Mouse (Mus musculus): ENCODE measurements at regions not wholly inside any gene's neighbourhood (a gene's known extent, or its start where the extent isn't known, plus 50 kb on each side); places are given as distances from the start of the nearest gene placed in this dataset.

GRCm38 (mm10) chr10:72393279-72394041 lies 261.2 kb upstream of the Zwint start:
- H3K9me3 ChIP-seq: no peaks in the 10 kb centered on the region
- no peaks in the 10 kb centered on the region for H3K27me3 ChIP-seq
- H3K9ac ChIP-seq: no peak overlapping the region
- no peaks in the 10 kb centered on the region for H3K36me3 ChIP-seq (replicated peaks)
- no peaks in the 10 kb centered on the region for H3K4me1 ChIP-seq
- H3K4me3 ChIP-seq (replicated peaks): no peak overlapping the region
- H3K27ac ChIP-seq: no peak overlapping the region
- no peak overlapping the region for H3K4me2 ChIP-seq
- ATAC-seq (ENCODE audit: low FRiP score): no peak
- WGBS: 89% methylated on average over 12 of the region's 12 CpGs

GRCm38 (mm10) chr10:72394367-72394766 lies 260.3 kb upstream of the Zwint start:
- H3K9ac ChIP-seq: no peak overlapping the region
- H3K27me3 ChIP-seq: no peaks in the 10 kb centered on the region
- no peak for ATAC-seq (ENCODE audit: low FRiP score)
- no peak overlapping the region for H3K4me3 ChIP-seq (replicated peaks)
- no peaks in the 10 kb centered on the region for H3K4me1 ChIP-seq
- H3K27ac ChIP-seq: no peak overlapping the region
- H3K4me2 ChIP-seq: no peak overlapping the region
- H3K36me3 ChIP-seq (replicated peaks): no peaks in the 10 kb centered on the region
- WGBS: 93% methylated on average over 1 of the region's 1 CpGs
- no peaks in the 10 kb centered on the region for H3K9me3 ChIP-seq

GRCm38 (mm10) chr10:72403290-72403689 lies 251.4 kb upstream of the Zwint start:
- no peaks in the 10 kb centered on the region for H3K9me3 ChIP-seq
- H3K9ac ChIP-seq: no peak overlapping the region
- no peaks in the 10 kb centered on the region for H3K4me1 ChIP-seq
- ATAC-seq (ENCODE audit: low FRiP score): no peak
- H3K27ac ChIP-seq: no peak overlapping the region
- no peak overlapping the region for H3K4me2 ChIP-seq
- H3K4me3 ChIP-seq (replicated peaks): no peak overlapping the region
- no peaks in the 10 kb centered on the region for H3K36me3 ChIP-seq (replicated peaks)
- WGBS: 54% methylated on average over 4 of the region's 4 CpGs
- no peaks in the 10 kb centered on the region for H3K27me3 ChIP-seq

- Histone ChIP-seq H3K4me2 (no peak overlapping the region), H3K9ac (no peak overlapping the region), H3K36me3 (replicated peaks) (no peaks in the 10 kb centered on the region), H3K4me3 (replicated peaks) (no peak overlapping the region), H3K9me3 (no peaks in the 10 kb centered on the region), H3K27me3 (no peaks in the 10 kb centered on the region), H3K27ac (no peak overlapping the region), H3K4me1 (no peaks in the 10 kb centered on the region)
- 64% methylated on average over 3 of the region's 3 CpGs for WGBS
- no peak for ATAC-seq (ENCODE audit: low FRiP score)
These were observed 244.3 kb upstream of the Zwint start for GRCm38 (mm10) chr10:72410305-72410704.

- no peaks in the 10 kb centered on the region for H3K36me3 ChIP-seq (replicated peaks)
- no peaks in the 10 kb centered on the region for H3K27me3 ChIP-seq
- H3K9me3 ChIP-seq: no peaks in the 10 kb centered on the region
- no peaks in the 10 kb centered on the region for H3K4me1 ChIP-seq
- no peak for ATAC-seq (ENCODE audit: low FRiP score)
- no peak overlapping the region for H3K4me3 ChIP-seq (replicated peaks)
- whole genome bisulfite sequencing: 81% methylated on average over 6 of the region's 6 CpGs
- H3K9ac ChIP-seq: no peak overlapping the region
- H3K27ac ChIP-seq: no peak overlapping the region
- H3K4me2 ChIP-seq: no peak overlapping the region
These were observed 243.0 kb upstream of the Zwint start for GRCm38 (mm10) chr10:72411670-72412069.

GRCm38 (mm10) chr10:72454629-72455028 lies 200.0 kb upstream of the Zwint start:
- no peak for ATAC-seq (ENCODE audit: low FRiP score)
- H3K36me3 ChIP-seq (replicated peaks): no peaks in the 10 kb centered on the region
- WGBS: 88% methylated on average over 4 of the region's 4 CpGs
- H3K4me2 ChIP-seq: no peak overlapping the region
- no peak overlapping the region for H3K9ac ChIP-seq
- no peaks in the 10 kb centered on the region for H3K4me1 ChIP-seq
- H3K27me3 ChIP-seq: no peaks in the 10 kb centered on the region
- no peak overlapping the region for H3K4me3 ChIP-seq (replicated peaks)
- no peaks in the 10 kb centered on the region for H3K9me3 ChIP-seq
- H3K27ac ChIP-seq: no peak overlapping the region

- H3K36me3 ChIP-seq (replicated peaks): no peaks in the 10 kb centered on the region
- no peaks in the 10 kb centered on the region for H3K27me3 ChIP-seq
- ATAC-seq (ENCODE audit: low FRiP score): no peak
- H3K4me3 ChIP-seq (replicated peaks): no peak overlapping the region
- H3K27ac ChIP-seq: no peak overlapping the region
- H3K4me2 ChIP-seq: no peak overlapping the region
- H3K4me1 ChIP-seq: no peaks in the 10 kb centered on the region
- H3K9me3 ChIP-seq: no peaks in the 10 kb centered on the region
- 68% methylated on average over 3 of the region's 3 CpGs for WGBS
- H3K9ac ChIP-seq: no peak overlapping the region
These were observed 170.3 kb upstream of the Zwint start for GRCm38 (mm10) chr10:72484315-72484714.

GRCm38 (mm10) chr10:72532431-72532830 lies 122.2 kb upstream of the Zwint start:
- H3K9me3 ChIP-seq: no peaks in the 10 kb centered on the region
- ATAC-seq (ENCODE audit: low FRiP score): no peak
- H3K9ac ChIP-seq: no peak overlapping the region
- H3K36me3 ChIP-seq (replicated peaks): no peaks in the 10 kb centered on the region
- WGBS: 63% methylated on average over 3 of the region's 3 CpGs
- no peaks in the 10 kb centered on the region for H3K4me1 ChIP-seq
- H3K4me2 ChIP-seq: no peak overlapping the region
- H3K27me3 ChIP-seq: no peaks in the 10 kb centered on the region
- H3K4me3 ChIP-seq (replicated peaks): no peak overlapping the region
- no peak overlapping the region for H3K27ac ChIP-seq

GRCm38 (mm10) chr10:72533427-72533826 lies 121.2 kb upstream of the Zwint start:
- no peak for ATAC-seq (ENCODE audit: low FRiP score)
- H3K36me3 ChIP-seq (replicated peaks): no peaks in the 10 kb centered on the region
- H3K4me1 ChIP-seq: no peaks in the 10 kb centered on the region
- no peak overlapping the region for H3K27ac ChIP-seq
- no peak overlapping the region for H3K4me2 ChIP-seq
- H3K4me3 ChIP-seq (replicated peaks): no peak overlapping the region
- WGBS: 77% methylated on average over 3 of the region's 3 CpGs
- H3K27me3 ChIP-seq: no peaks in the 10 kb centered on the region
- H3K9ac ChIP-seq: no peak overlapping the region
- no peaks in the 10 kb centered on the region for H3K9me3 ChIP-seq

GRCm38 (mm10) chr10:72533859-72534258 lies 120.8 kb upstream of the Zwint start:
- Histone ChIP-seq H3K4me2 (no peak overlapping the region), H3K27me3 (no peaks in the 10 kb centered on the region), H3K4me1 (no peaks in the 10 kb centered on the region), H3K27ac (no peak overlapping the region), H3K9me3 (no peaks in the 10 kb centered on the region), H3K9ac (no peak overlapping the region), H3K36me3 (replicated peaks) (no peaks in the 10 kb centered on the region), H3K4me3 (replicated peaks) (no peak overlapping the region)
- WGBS: 87% methylated on average over 4 of the region's 4 CpGs
- ATAC-seq (ENCODE audit: low FRiP score): no peak

- no peak overlapping the region for H3K9ac ChIP-seq
- no peak overlapping the region for H3K4me2 ChIP-seq
- H3K27me3 ChIP-seq: no peaks in the 10 kb centered on the region
- no peak overlapping the region for H3K27ac ChIP-seq
- no peaks in the 10 kb centered on the region for H3K9me3 ChIP-seq
- WGBS: 81% methylated on average over 1 of the region's 1 CpGs
- H3K4me1 ChIP-seq: no peaks in the 10 kb centered on the region
- H3K4me3 ChIP-seq (replicated peaks): no peak overlapping the region
- H3K36me3 ChIP-seq (replicated peaks): no peaks in the 10 kb centered on the region
- ATAC-seq (ENCODE audit: low FRiP score): no peak
These were observed 105.1 kb upstream of the Zwint start for GRCm38 (mm10) chr10:72549564-72549963.

GRCm38 (mm10) chr10:72551561-72551960 lies 103.1 kb upstream of the Zwint start:
- Histone ChIP-seq H3K9me3 (no peaks in the 10 kb centered on the region), H3K4me3 (replicated peaks) (no peak overlapping the region), H3K27ac (no peak overlapping the region), H3K4me2 (no peak overlapping the region), H3K4me1 (no peaks in the 10 kb centered on the region), H3K9ac (no peak overlapping the region), H3K27me3 (no peaks in the 10 kb centered on the region), H3K36me3 (replicated peaks) (no peaks in the 10 kb centered on the region)
- ATAC-seq (ENCODE audit: low FRiP score): no peak
- 86% methylated on average over 7 of the region's 7 CpGs for WGBS

GRCm38 (mm10) chr10:72573991-72574652 lies 80.5 kb upstream of the Zwint start:
- Histone ChIP-seq H3K4me2 (no peak overlapping the region), H3K4me1 (no peaks in the 10 kb centered on the region), H3K27ac (no peak overlapping the region), H3K27me3 (no peaks in the 10 kb centered on the region), H3K4me3 (replicated peaks) (no peak overlapping the region), H3K36me3 (replicated peaks) (no peaks in the 10 kb centered on the region), H3K9ac (no peak overlapping the region), H3K9me3 (no peaks in the 10 kb centered on the region)
- no peak for ATAC-seq (ENCODE audit: low FRiP score)
- WGBS: 80% methylated on average over 9 of the region's 9 CpGs
